Mouse (Mus musculus): ENCODE results near the gene Pdia6. TPM values are rescaled to one million over a fixed set of nuclear protein-coding genes. Genes with fewer than 3 reads are reported as not detected.

Gene Pdia6
- polyA plus RNA-seq, 2 experiments = 109 to 200 TPM

DNA sequence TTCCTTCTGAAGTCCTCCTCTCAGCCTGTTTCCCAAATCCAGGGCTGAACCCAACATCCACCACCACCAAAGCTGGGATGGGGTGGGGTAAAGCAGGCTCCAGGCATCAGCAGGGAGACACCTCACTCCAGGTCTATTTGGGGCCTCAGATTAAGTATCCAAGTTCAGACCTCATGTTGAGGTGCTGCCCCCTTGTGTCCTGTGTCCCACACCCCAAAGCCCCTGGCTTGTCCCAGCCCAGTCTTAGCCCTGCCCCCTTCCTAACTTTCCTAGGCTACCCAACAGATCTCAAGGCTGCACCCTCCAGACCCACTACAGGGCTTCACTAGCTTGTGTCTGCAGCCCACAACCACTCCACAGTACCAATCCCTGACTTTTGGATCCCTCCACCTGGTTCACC is 24.3 kb upstream of the Pdia6 start:
- DNase-seq (ENCODE audit: low read depth in 3 of 3, low spot score in 3 of 3) (no peak), ATAC-seq (ENCODE audit: insufficient read depth) (no peak)
- no peak overlapping the region for H3K9ac ChIP-seq (replicated peaks)
- H3K4me1 ChIP-seq (replicated peaks; ENCODE audit: control insufficient read depth in 2 of 2, insufficient read depth in 2 of 2, low read length in 1 of 2) = no peaks in the 10 kb centered on the region
- H3K27me3 ChIP-seq (ENCODE audit: control insufficient read depth, insufficient read depth, low read length) = no peaks in the 10 kb centered on the region
- no peak for TF ChIP-seq EP300 (IDR thresholded peaks at IDR 0.05; ENCODE audit: low read depth)
- TF ChIP-seq CTCF (IDR thresholded peaks at IDR 0.05; ENCODE audit: low read depth) = no peak
- no peaks in the 10 kb centered on the region for H3K9me3 ChIP-seq (ENCODE audit: control insufficient read depth, low read length)
- H3K27ac ChIP-seq = no peak overlapping the region
- H3K36me3 ChIP-seq (replicated peaks; ENCODE audit: control insufficient read depth, insufficient read depth, low read depth) = no peaks in the 10 kb centered on the region
- H3K4me2 ChIP-seq (ENCODE audit: low read depth) = no peak overlapping the region
- H3K4me3 ChIP-seq (ENCODE audit: insufficient read depth in 1 of 2, low read depth in 2 of 2, low read length in 2 of 2) = no peak overlapping the region

DNA sequence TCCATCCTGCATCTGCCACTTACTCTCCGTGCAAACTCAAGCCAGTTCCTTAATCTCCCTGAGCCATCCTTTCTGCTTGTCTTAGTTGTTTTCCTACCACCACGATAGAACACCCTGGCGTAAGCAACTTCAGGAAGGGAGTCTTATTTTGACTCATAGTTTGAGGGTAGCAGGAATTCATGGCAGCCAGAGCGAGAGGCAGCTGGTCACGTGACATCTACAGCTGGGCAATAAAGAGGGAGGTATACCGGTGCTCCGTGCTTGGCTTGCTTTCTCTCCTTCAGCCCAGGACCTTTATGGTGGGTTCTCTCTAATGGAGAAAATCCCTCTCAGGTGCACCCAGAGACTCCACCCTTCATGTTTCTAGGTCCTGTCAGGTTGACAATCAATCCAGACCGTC is 15.4 kb upstream of the Pdia6 start:
- ATAC-seq (ENCODE audit: insufficient read depth) (no peak), DNase-seq (ENCODE audit: low read depth in 3 of 3, low spot score in 3 of 3) (no peak)
- 49% methylated on average over 8 of the region's 8 CpGs for whole genome bisulfite sequencing (ENCODE audit: insufficient replicate concordance)
- H3K4me2 ChIP-seq (ENCODE audit: low read depth) = no peak overlapping the region
- H3K27ac ChIP-seq = no peak overlapping the region
- no peaks in the 10 kb centered on the region for H3K27me3 ChIP-seq (ENCODE audit: control insufficient read depth, insufficient read depth, low read length)
- H3K9ac ChIP-seq (replicated peaks) = no peak overlapping the region
- H3K9me3 ChIP-seq (ENCODE audit: control insufficient read depth, low read length) = no peaks in the 10 kb centered on the region
- no peaks in the 10 kb centered on the region for H3K4me1 ChIP-seq (replicated peaks; ENCODE audit: control insufficient read depth in 2 of 2, insufficient read depth in 2 of 2, low read length in 1 of 2)
- no peak overlapping the region for H3K4me3 ChIP-seq (ENCODE audit: insufficient read depth in 1 of 2, low read depth in 2 of 2, low read length in 2 of 2)
- H3K36me3 ChIP-seq (replicated peaks; ENCODE audit: control insufficient read depth, insufficient read depth, low read depth) = no peaks in the 10 kb centered on the region
- TF ChIP-seq EP300 (IDR thresholded peaks at IDR 0.05; ENCODE audit: low read depth) (no peak), CTCF (IDR thresholded peaks at IDR 0.05; ENCODE audit: low read depth) (no peak)

GRCm38 (mm10) chr12:17253069-17253468 is 13.3 kb upstream of the Pdia6 start:
- Histone ChIP-seq H3K4me3 (ENCODE audit: insufficient read depth in 1 of 2, low read depth in 2 of 2, low read length in 2 of 2) (no peak overlapping the region), H3K27ac (no peak overlapping the region), H3K36me3 (replicated peaks; ENCODE audit: control insufficient read depth, insufficient read depth, low read depth) (no peaks in the 10 kb centered on the region), H3K4me1 (replicated peaks; ENCODE audit: control insufficient read depth in 2 of 2, insufficient read depth in 2 of 2, low read length in 1 of 2) (no peaks in the 10 kb centered on the region), H3K27me3 (ENCODE audit: control insufficient read depth, insufficient read depth, low read length) (no peaks in the 10 kb centered on the region), H3K4me2 (ENCODE audit: low read depth) (no peak overlapping the region), H3K9me3 (ENCODE audit: control insufficient read depth, low read length) (no peaks in the 10 kb centered on the region), H3K9ac (replicated peaks) (no peak overlapping the region)
- TF ChIP-seq EP300 (IDR thresholded peaks at IDR 0.05; ENCODE audit: low read depth) (no peak), CTCF (IDR thresholded peaks at IDR 0.05; ENCODE audit: low read depth) (peak; percentile 78)
- DNase-seq (ENCODE audit: low read depth in 3 of 3, low spot score in 3 of 3) (no peak), ATAC-seq (ENCODE audit: insufficient read depth) (no peak)
- 6% methylated on average over 9 of the region's 9 CpGs for WGBS (ENCODE audit: insufficient replicate concordance)

DNA sequence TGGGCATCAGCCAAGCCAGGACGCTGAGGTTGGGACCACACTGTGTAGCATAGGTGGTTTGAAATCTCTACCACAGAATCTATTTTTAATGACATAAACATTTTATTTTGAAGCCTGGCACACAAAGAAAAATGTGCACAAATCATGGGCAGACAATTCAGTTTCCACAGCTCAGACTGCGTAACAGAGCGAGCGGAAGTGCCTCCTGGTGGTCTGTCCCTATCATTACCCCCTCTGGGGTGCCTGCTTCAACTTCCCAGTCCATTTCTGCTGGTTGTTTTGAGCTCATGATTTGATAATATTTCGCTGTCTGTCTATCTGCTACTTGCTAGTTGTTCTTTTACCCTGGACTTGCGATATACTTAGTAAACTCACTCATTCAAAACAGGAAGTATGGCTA is 10.7 kb upstream of the Pdia6 start:
- no peak overlapping the region for H3K4me3 ChIP-seq (ENCODE audit: insufficient read depth in 1 of 2, low read depth in 2 of 2, low read length in 2 of 2)
- H3K4me1 ChIP-seq (replicated peaks; ENCODE audit: control insufficient read depth in 2 of 2, insufficient read depth in 2 of 2, low read length in 1 of 2) = no peaks in the 10 kb centered on the region
- no peaks in the 10 kb centered on the region for H3K36me3 ChIP-seq (replicated peaks; ENCODE audit: control insufficient read depth, insufficient read depth, low read depth)
- ATAC-seq (ENCODE audit: insufficient read depth) (no peak), DNase-seq (ENCODE audit: low read depth in 3 of 3, low spot score in 3 of 3) (no peak)
- H3K4me2 ChIP-seq (ENCODE audit: low read depth) = no peak overlapping the region
- no peak overlapping the region for H3K27ac ChIP-seq
- TF ChIP-seq CTCF (IDR thresholded peaks at IDR 0.05; ENCODE audit: low read depth) (no peak), EP300 (IDR thresholded peaks at IDR 0.05; ENCODE audit: low read depth) (no peak)
- 59% methylated on average over 6 of the region's 6 CpGs for WGBS (ENCODE audit: insufficient replicate concordance)
- H3K27me3 ChIP-seq (ENCODE audit: control insufficient read depth, insufficient read depth, low read length) = no peaks in the 10 kb centered on the region
- H3K9ac ChIP-seq (replicated peaks) = no peak overlapping the region
- no peaks in the 10 kb centered on the region for H3K9me3 ChIP-seq (ENCODE audit: control insufficient read depth, low read length)

DNA sequence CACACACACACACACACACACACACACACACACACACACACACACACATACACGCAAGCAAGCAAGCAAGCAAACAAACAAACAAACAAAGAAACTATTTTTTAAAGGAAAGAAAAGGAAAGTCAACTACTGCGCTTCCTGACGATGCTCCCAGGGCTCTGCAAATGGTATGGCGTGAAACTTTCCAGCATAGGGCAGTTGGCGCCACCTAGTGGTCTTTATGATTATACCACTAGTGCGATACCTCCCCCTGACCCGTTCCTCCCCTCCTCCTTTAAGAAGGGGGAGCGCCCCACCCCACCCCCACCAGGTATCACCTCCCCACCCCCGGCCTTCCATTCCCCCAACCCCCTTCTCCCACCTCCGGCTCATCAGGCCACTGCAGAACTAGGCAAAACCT is 9.4 kb upstream of the Pdia6 start:
- H3K27me3 ChIP-seq (ENCODE audit: control insufficient read depth, insufficient read depth, low read length) = no peaks in the 10 kb centered on the region
- no peaks in the 10 kb centered on the region for H3K36me3 ChIP-seq (replicated peaks; ENCODE audit: control insufficient read depth, insufficient read depth, low read depth)
- DNase-seq (ENCODE audit: low read depth in 3 of 3, low spot score in 3 of 3) (no peak), ATAC-seq (ENCODE audit: insufficient read depth) (no peak)
- H3K4me3 ChIP-seq (ENCODE audit: insufficient read depth in 1 of 2, low read depth in 2 of 2, low read length in 2 of 2) = no peak overlapping the region
- H3K27ac ChIP-seq = no peak overlapping the region
- 8% methylated on average over 10 of the region's 10 CpGs for WGBS (ENCODE audit: insufficient replicate concordance)
- no peak overlapping the region for H3K4me2 ChIP-seq (ENCODE audit: low read depth)
- H3K4me1 ChIP-seq (replicated peaks; ENCODE audit: control insufficient read depth in 2 of 2, insufficient read depth in 2 of 2, low read length in 1 of 2) = no peaks in the 10 kb centered on the region
- no peaks in the 10 kb centered on the region for H3K9me3 ChIP-seq (ENCODE audit: control insufficient read depth, low read length)
- no peak overlapping the region for H3K9ac ChIP-seq (replicated peaks)
- TF ChIP-seq EP300 (IDR thresholded peaks at IDR 0.05; ENCODE audit: low read depth) = no peak
- peak; percentile 81 for TF ChIP-seq CTCF (IDR thresholded peaks at IDR 0.05; ENCODE audit: low read depth)

GRCm38 (mm10) chr12:17258431-17258830 is 7.9 kb upstream of the Pdia6 start:
- no peak for ATAC-seq (ENCODE audit: insufficient read depth)
- Histone ChIP-seq H3K27ac (no peak overlapping the region), H3K4me3 (ENCODE audit: insufficient read depth in 1 of 2, low read depth in 2 of 2, low read length in 2 of 2) (no peak overlapping the region), H3K9ac (replicated peaks) (no peak overlapping the region), H3K4me1 (replicated peaks; ENCODE audit: control insufficient read depth in 2 of 2, insufficient read depth in 2 of 2, low read length in 1 of 2) (no peaks in the 10 kb centered on the region), H3K36me3 (replicated peaks; ENCODE audit: control insufficient read depth, insufficient read depth, low read depth) (no peaks in the 10 kb centered on the region), H3K27me3 (ENCODE audit: control insufficient read depth, insufficient read depth, low read length) (no peaks in the 10 kb centered on the region), H3K4me2 (ENCODE audit: low read depth) (no peak overlapping the region), H3K9me3 (ENCODE audit: control insufficient read depth, low read length) (no peaks in the 10 kb centered on the region)
- no peak for DNase-seq (ENCODE audit: low read depth in 3 of 3, low spot score in 3 of 3)
- 75% methylated on average over 7 of the region's 7 CpGs for whole genome bisulfite sequencing (ENCODE audit: insufficient replicate concordance)
- TF ChIP-seq EP300 (IDR thresholded peaks at IDR 0.05; ENCODE audit: low read depth) (no peak), CTCF (IDR thresholded peaks at IDR 0.05; ENCODE audit: low read depth) (no peak)
